Mouse (Mus musculus) liver, embryonic 11.5 days (tissue): ENCODE data around the gene Sec1. TPM values are rescaled to one million over a fixed set of nuclear protein-coding genes. Genes with fewer than 3 reads are reported as not detected.

Experiments used
- ATAC-seq: fragments of 200-750 bp; cut with Nextera tagmentation; replicated peaks from 2 replicates; pipeline ENCODE4 v1.8.0; 2017; ENCODE audit warnings: moderate number of reproducible peaks, mild to moderate bottlenecking, moderate TSS enrichment, moderate library complexity; ENCODE audit not compliant: low FRiP score
- DNase-seq: peaks from one replicate; pipeline ENCODE4 v3.0.0-alpha.2; 2017; ENCODE audit warnings: low spot score
- H3K27ac ChIP-seq: fragments of 300-500 bp; sonication (generic); 2 replicates; pipeline ENCODE4 v1.5.1; 2014; ENCODE audit warnings: mild to moderate bottlenecking, low read depth, low read length, control low read depth
- H3K27me3 ChIP-seq: fragments of 300-500 bp; sonication (generic); replicated peaks from 2 replicates; pipeline ENCODE4 v1.6.1; 2014; ENCODE audit warnings: low read length, mixed read lengths; ENCODE audit not compliant: control insufficient read depth, insufficient read depth
- H3K36me3 ChIP-seq: fragments of 300-500 bp; sonication (generic); 2 replicates; pipeline ENCODE4 v1.6.1; 2014; ENCODE audit warnings: mild to moderate bottlenecking, low read length, moderate library complexity, mixed read lengths; ENCODE audit not compliant: control insufficient read depth, insufficient read depth
- H3K4me1 ChIP-seq: fragments of 300-500 bp; sonication (generic); replicated peaks from 2 replicates; pipeline ENCODE4 v1.6.1; 2014; ENCODE audit warnings: low read length, mixed read lengths; ENCODE audit not compliant: control insufficient read depth, insufficient read depth
- H3K4me2 ChIP-seq: fragments of 300-500 bp; sonication (generic); 2 replicates; pipeline ENCODE4 v1.6.1; 2014; ENCODE audit warnings: mild to moderate bottlenecking, control low read depth, moderate library complexity
- H3K4me3 ChIP-seq: fragments of 300-500 bp; sonication (generic); 2 replicates; pipeline ENCODE4 v1.5.1; 2014; ENCODE audit warnings: low read depth, low read length, control low read depth
- H3K9ac ChIP-seq: fragments of 300-500 bp; sonication (generic); 2 replicates; pipeline ENCODE4 v1.6.1; 2014; ENCODE audit warnings: low read depth, low read length, control low read depth
- H3K9me3 ChIP-seq: fragments of 300-500 bp; sonication (generic); 2 replicates; pipeline ENCODE4 v1.6.1; 2016; ENCODE audit warnings: low read length, inconsistent platforms, mixed read lengths; ENCODE audit not compliant: control insufficient read depth
- WGBS: fragments of 180-500 bp; shearing (Covaris S2); extraction: QIAGEN DNeasy Blood & Tissue Kit; methylation state at CpG from one replicate; pipeline ENCODE4 v1.1.7; 2014; 5-methylcytosine and 5-hydroxymethylcytosine counted together
- polyA plus RNA-seq: library from polyadenylated mRNA; unstranded; fragments of >200 nt; fragmentation: Nextera tagmentation; extraction: Ambion mirVana; gene quantifications from 2 replicates; pipeline ENCODE4 v1.2.1, GENCODE M21; 2014

The Sec1 gene
- polyA plus RNA-seq, 1 experiment from 2014 or later, result 0.33 TPM

DNA sequence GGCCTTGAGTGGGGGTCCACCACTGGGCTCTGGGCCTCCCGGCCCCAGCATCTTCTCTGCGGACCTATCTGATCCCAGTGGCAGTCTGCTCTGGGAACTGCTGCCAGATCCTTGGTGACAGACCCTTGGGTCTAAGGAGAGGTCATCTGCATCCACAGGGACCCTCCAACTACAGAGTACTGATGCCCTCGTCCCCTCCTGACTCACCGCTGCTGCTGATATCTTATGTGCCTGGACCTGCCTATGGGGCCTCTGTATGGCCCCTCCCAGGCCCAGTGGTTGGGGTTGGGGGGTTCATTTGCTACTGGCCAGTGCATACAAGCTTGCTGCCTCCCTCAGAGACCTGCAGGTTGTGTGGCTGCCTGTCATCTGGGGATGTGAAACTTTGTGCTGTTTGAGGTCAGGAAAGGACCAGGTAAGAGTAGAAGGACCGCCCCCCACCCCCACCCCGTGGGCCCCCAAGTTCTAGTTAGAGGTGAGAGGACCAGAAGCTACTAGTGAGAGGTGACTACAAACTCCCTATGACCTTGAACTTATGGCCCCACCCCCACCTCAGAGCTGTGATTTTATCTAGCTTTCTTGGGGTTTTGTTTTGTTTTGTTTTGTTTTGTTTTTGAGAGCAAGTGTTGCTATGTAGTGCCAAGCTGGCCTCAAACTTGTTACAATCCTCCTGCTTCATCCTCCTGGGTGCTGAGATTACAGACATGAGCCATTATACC is 49.2 kb downstream of the Sec1 start:
- Histone ChIP-seq H3K27me3 (peaks cover 4% of the 10 kb centered on the region; the same call in 1 of the 2 replicates), H3K9me3 (no peaks in the 10 kb centered on the region), H3K4me2 (peak overlapping the region; percentile 84), H3K27ac (no peak overlapping the region), H3K4me1 (peaks cover 12% of the 10 kb centered on the region; the same call in 1 of the 2 replicates), H3K9ac (no peak overlapping the region), H3K4me3 (no peak overlapping the region), H3K36me3 (no peaks in the 10 kb centered on the region)
- no peak for DNase-seq
- 62% methylated on average over 6 of the region's 6 CpGs for WGBS
- no peak for ATAC-seq

DNA sequence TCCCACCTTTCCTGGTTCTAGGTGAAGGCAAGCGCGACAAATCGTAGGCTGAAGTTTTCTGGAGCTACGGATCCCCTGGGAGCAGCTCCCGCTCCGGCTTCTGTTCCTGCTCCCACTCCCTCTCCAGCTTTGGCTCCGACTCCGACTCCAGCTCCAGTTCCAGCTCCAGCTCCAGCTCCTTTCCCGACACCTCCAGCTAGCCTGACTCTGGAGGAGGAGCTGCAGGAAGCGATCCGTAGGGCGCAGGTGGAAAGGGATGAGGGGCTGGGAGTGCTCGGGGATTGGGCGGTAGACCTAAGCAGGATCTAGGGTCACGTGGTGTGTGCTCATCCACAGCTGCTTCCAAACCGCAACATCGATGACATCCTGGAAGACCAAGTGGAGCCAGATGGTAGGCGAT is 50.0 kb downstream of the Sec1 start:
- 7% methylated on average over 18 of the region's 18 CpGs for WGBS
- Histone ChIP-seq H3K4me2 (peak overlapping the region; percentile 84), H3K36me3 (no peaks in the 10 kb centered on the region), H3K27ac (peak overlapping the region; percentile 46; the same call in 1 of the 2 replicates), H3K9ac (0 out of 2 replicates have a peak overlapping the region, but pooled peaks have one; percentile 12), H3K4me1 (peaks cover 12% of the 10 kb centered on the region; the same call in 1 of the 2 replicates), H3K4me3 (peak overlapping the region; percentile 52), H3K9me3 (no peaks in the 10 kb centered on the region), H3K27me3 (peaks cover 4% of the 10 kb centered on the region; the same call in 1 of the 2 replicates)
- no peak for DNase-seq
- ATAC-seq, result no peak

DNA sequence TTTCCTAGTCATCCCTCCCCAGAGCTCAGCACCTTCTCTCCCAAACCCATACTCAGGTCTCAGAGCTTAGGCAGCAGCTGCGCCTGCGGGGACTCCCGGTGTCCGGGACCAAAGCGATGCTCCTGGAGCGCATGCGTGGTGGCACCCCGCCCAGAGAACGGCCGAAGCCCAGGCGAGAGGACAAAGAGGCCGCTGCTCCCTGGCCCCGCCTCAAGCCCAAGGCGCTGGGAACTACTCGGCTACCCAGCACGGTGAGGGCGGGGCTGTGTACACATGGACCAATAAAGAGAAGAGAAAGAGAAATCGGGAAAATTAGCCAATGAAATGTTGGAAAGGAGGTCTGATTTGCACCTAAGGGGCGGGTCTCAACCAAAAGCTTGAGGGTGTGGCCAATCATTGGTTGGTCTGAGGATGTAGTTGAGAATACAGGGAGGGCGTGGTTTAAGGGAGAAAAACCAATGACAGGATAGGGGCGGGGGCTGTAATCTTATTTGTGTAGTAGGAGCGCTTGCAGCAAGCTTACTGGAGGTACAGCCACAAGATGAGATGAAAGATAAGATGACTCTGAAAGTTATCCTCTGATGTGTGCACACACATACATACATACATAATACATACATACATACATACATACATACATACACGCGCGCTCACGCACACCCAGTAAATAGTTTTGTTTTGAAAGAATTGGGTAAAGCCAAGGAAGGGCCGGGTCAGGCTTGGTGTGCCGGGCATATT is 50.6 kb downstream of the Sec1 start:
- H3K4me2 ChIP-seq, result peak overlapping the region; percentile 84
- peaks cover 12% of the 10 kb centered on the region; the same call in 1 of the 2 replicates for H3K4me1 ChIP-seq
- DNase-seq, result peak; percentile 89
- H3K36me3 ChIP-seq, result no peaks in the 10 kb centered on the region
- WGBS, result 3% methylated on average over 28 of the region's 28 CpGs
- peak overlapping the region; percentile 46; the same call in 1 of the 2 replicates for H3K27ac ChIP-seq
- peak overlapping the region; percentile 52 for H3K4me3 ChIP-seq
- peak; percentile 88 for ATAC-seq
- peak overlapping the region; percentile 64 for H3K9ac ChIP-seq
- peaks cover 4% of the 10 kb centered on the region; the same call in 1 of the 2 replicates for H3K27me3 ChIP-seq
- no peaks in the 10 kb centered on the region for H3K9me3 ChIP-seq

DNA sequence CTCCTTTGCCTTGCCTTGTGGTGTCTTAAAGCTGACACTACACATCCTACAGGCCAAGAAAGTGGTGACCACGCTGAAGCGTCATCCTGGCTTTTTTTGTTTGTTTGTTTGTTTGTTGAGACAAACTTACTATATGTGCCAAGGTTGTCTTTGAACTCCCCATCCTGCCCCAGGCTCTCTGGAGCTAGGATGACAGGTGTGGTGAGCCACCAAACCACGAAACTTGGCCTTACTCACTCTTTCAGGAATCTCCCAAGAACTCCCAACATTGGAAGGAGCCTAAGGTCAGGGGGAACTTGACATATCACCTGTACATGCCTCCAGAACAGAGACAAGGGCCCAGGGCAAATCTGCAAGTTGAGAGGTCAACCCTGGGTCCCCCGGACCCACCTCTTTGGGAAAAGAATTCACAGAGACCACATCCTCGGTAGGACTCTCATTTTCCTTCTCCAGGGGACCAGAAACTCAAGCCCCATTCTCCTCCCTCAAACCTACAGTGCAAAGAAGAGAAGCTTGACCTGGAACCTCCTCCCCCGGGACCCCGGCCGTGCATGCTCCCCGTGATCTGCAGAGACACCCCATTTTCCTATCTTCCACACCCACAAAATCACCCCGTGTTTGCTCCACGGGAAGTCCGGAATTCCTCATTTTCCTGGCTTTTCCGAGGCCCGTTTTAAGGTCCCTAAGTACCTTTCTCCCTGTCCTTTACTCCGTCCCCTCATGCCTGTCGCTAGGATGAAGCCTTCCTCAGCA is 51.5 kb downstream of the Sec1 start:
- H3K36me3 ChIP-seq, result no peaks in the 10 kb centered on the region
- WGBS, result 49% methylated on average over 16 of the region's 16 CpGs
- ATAC-seq (no peak), DNase-seq (no peak)
- H3K4me3 ChIP-seq, result peak overlapping the region; percentile 52
- peaks cover 14% of the 10 kb centered on the region; the same call in 1 of the 2 replicates for H3K4me1 ChIP-seq
- peak overlapping the region; percentile 53; the same call in 1 of the 2 replicates for H3K27ac ChIP-seq
- H3K27me3 ChIP-seq, result peaks cover 4% of the 10 kb centered on the region; the same call in 1 of the 2 replicates
- H3K9me3 ChIP-seq, result no peaks in the 10 kb centered on the region
- H3K9ac ChIP-seq, result peak overlapping the region; percentile 64
- H3K4me2 ChIP-seq, result peak overlapping the region; percentile 84

DNA sequence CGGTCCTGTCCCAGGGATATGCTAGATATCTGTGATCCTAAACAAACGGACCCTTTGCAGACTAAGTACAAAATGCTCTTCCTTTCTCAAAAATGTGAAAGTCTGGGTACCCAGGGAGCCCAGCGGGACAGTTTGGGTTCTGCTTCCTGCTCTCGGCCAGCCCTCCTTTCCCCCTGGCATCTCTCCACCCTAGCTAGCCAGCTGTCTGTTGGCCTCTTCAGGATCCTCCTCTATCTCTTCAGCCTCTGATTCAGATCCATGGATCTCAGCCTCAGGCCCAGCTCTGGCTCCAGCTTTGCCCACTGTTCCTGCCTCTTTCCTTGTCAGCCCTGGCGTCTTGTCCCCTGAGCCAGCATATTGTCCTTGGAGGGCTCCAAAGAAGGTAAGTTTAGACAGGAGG is 52.1 kb downstream of the Sec1 start:
- 75% methylated on average over 5 of the region's 5 CpGs for WGBS
- Histone ChIP-seq H3K27ac (no peak overlapping the region), H3K4me1 (peaks cover 14% of the 10 kb centered on the region; the same call in 1 of the 2 replicates), H3K36me3 (no peaks in the 10 kb centered on the region), H3K4me3 (no peak overlapping the region), H3K4me2 (no peak overlapping the region; the same call in 1 of the 2 replicates), H3K27me3 (peaks cover 4% of the 10 kb centered on the region; the same call in 1 of the 2 replicates), H3K9me3 (no peaks in the 10 kb centered on the region), H3K9ac (no peak overlapping the region)
- ATAC-seq (no peak), DNase-seq (no peak)

DNA sequence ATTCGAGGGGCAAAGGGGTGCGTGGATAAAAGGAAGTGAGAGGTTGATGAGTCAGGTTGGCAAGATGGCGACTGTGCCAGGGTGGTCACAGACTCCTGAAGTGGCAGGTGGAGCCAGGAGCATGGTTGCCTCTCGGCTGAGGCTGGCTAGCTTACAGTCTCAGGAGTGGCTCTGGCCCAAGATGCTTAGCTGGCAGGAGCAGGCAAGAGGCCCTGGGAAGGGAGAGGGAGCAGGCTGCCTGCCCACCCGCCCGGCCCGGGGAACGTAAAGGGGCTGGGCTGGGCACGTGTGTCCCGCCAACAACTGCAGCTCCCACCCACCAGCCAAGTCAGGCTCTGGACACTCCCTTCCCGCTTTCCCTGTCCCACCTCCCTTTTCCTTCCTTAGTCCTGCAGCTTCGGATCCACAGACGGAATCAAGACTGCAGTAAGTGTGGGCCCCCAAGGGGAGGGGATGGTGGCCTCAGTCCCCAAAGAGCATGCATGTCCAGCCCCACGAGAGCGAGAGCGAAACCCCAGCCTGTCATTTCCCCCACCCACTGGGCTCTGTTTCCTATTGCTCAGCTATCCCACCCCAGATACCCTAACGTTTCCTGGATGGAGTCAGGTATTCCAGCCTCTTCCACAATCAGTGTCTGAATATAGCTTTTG is 52.7 kb downstream of the Sec1 start:
- Histone ChIP-seq H3K9ac (no peak overlapping the region), H3K4me3 (no peak overlapping the region), H3K27me3 (peaks cover 4% of the 10 kb centered on the region; the same call in 1 of the 2 replicates), H3K36me3 (peaks cover 3% of the 10 kb centered on the region; the same call in 1 of the 2 replicates), H3K9me3 (no peaks in the 10 kb centered on the region), H3K27ac (no peak overlapping the region), H3K4me2 (peak overlapping the region; percentile 5; the same call in 1 of the 2 replicates), H3K4me1 (peaks cover 14% of the 10 kb centered on the region; the same call in 1 of the 2 replicates)
- no peak for DNase-seq
- ATAC-seq, result no peak
- 64% methylated on average over 17 of the region's 17 CpGs for WGBS

DNA sequence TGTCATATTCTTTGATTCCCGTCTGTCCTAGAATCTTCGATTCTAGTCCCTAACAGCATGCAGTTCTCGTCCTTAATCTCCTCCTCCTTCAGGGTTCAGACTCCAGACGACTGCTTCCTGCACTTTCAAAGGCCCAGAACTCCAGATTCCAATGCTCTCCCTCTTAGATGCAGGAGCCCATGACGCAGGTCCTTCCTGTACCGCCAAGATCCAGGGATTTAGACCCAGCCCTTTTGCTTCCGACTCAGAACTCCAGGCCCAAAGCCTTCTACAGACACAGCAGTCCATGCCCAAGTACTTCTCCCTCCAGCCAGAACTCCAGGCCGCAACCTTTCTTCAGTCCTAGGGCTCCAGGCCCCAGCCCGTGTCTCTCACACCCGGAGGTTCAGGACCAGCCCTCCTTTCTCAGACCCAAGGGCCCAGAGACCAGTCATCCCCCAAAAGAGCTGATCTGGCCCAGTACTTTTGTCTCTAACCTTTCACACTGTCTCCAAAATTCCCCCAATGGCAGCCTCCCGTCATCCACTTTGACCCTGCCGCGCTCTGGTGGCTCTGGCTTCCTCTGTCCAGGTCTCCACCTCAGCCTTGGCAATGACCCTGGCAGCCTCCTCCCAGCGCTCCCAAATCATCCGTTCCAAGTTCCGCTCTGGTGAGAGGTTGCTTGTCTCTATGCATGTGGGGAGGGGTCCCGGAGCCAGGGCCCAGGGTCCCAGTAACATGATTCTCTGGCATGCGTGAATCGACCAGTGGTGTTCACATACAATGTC is 53.8 kb downstream of the Sec1 start:
- Histone ChIP-seq H3K36me3 (peaks cover 6% of the 10 kb centered on the region; the same call in 1 of the 2 replicates), H3K9me3 (no peaks in the 10 kb centered on the region), H3K4me3 (no peak overlapping the region), H3K4me1 (peaks cover 14% of the 10 kb centered on the region; the same call in 1 of the 2 replicates), H3K27ac (no peak overlapping the region), H3K9ac (no peak overlapping the region), H3K27me3 (peaks cover 4% of the 10 kb centered on the region; the same call in 1 of the 2 replicates), H3K4me2 (no peak overlapping the region)
- ATAC-seq (no peak), DNase-seq (no peak)
- 77% methylated on average over 19 of the region's 19 CpGs for WGBS
